Mouse (Mus musculus) G1E (cell line): ENCODE measurements at regions not wholly inside any gene's neighbourhood (a gene's known extent, or its start where the extent isn't known, plus 50 kb on each side); places are given as distances from the start of the nearest gene placed in this dataset.

Source experiments
- CTCF ChIP-seq: IDR thresholded peaks from 2 replicates; pipeline ENCODE4 v1.5.1; 2012; ENCODE audit warnings: low read depth, low read length, inconsistent platforms, mixed read lengths
- GATA1 ChIP-seq: IDR thresholded peaks from 2 replicates; pipeline ENCODE4 v1.6.1; 2012; ENCODE audit warnings: borderline replicate concordance, low read length, inconsistent platforms, mixed read lengths
- GATA2 ChIP-seq: IDR thresholded peaks from 2 replicates; pipeline ENCODE4 v1.6.1; 2012; ENCODE audit warnings: low read depth, low read length, inconsistent platforms, borderline replicate concordance
- POLR2AphosphoS5 ChIP-seq: IDR thresholded peaks from 2 replicates; pipeline ENCODE4 v1.6.1; 2012; ENCODE audit warnings: low read depth, low read length, inconsistent platforms; ENCODE audit not compliant: insufficient replicate concordance
- TAL1 ChIP-seq: conservative IDR thresholded peaks from 2 replicates; pipeline ENCODE4 v1.6.1; 2012; ENCODE audit warnings: low read depth, low read length, inconsistent platforms, mixed read lengths

GRCm38 (mm10) chr8:12213774-12214173 lies 64.8 kb upstream of the A230072I06Rik start:
- TF ChIP-seq TAL1 (no peak), CTCF (no peak), GATA2 (no peak), POLR2AphosphoS5 (no peak), GATA1 (no peak)
